Mouse (Mus musculus) liver, postnatal 0 days (tissue): Measurements from ENCODE around the gene Fabp1.

Experiments used
- CTCF ChIP-seq: sonication (generic); IDR thresholded peaks from 2 replicates; pipeline ENCODE4 v1.5.1; 2016; ENCODE audit warnings: antibody characterized with exemption, low read depth
- EP300 ChIP-seq: IDR thresholded peaks from 2 replicates; pipeline ENCODE4 v1.6.1; 2016; ENCODE audit warnings: antibody characterized with exemption, low read depth, mild to moderate bottlenecking

GRCm38 (mm10) chr6:71240831-71241230 is 41.2 kb downstream of the Fabp1 start:
- TF ChIP-seq CTCF (no peak), EP300 (no peak)
